Mouse (Mus musculus) layer of hippocampus, postnatal 14 days (tissue): Measurements from ENCODE around the gene Iqub. TPM values are rescaled to one million over a fixed set of nuclear protein-coding genes. Genes with fewer than 3 reads are reported as not detected.

Source experiments
- DNase-seq, 2 experiments: peaks; one replicate each; pipeline ENCODE4 v3.0.0; 2021 to 2022; ENCODE audit warnings: low spot score in 2 of 2, mixed read lengths in 1 of 2
- long read RNA-seq, 2 experiments: library from polyadenylated mRNA; stranded (forward); transcript quantifications; one replicate each; pipeline ENCODE4 v2.0.0; 2021
- total RNA-seq, 2 experiments: library from RNA; stranded (reverse); gene quantifications; 2 replicates each; pipeline ENCODE4 v1.2.3; 2021

Iqub gene
- 1 to 10 TPM in 1 of 2 experiments, under 1 TPM in 1; 0.93 to 1.5 TPM for total RNA-seq
- long read RNA-seq, experiment 1, partial matches to known transcripts, result 0 of 2 reads
- long read RNA-seq, experiment 1, other reads (novel, unspliced or antisense), result 1 of 2 reads
- long read RNA-seq, experiment 2, partial matches to known transcripts, result 1 of 3 reads
- long read RNA-seq, experiment 2, other reads (novel, unspliced or antisense), result 0 of 3 reads

DNA sequence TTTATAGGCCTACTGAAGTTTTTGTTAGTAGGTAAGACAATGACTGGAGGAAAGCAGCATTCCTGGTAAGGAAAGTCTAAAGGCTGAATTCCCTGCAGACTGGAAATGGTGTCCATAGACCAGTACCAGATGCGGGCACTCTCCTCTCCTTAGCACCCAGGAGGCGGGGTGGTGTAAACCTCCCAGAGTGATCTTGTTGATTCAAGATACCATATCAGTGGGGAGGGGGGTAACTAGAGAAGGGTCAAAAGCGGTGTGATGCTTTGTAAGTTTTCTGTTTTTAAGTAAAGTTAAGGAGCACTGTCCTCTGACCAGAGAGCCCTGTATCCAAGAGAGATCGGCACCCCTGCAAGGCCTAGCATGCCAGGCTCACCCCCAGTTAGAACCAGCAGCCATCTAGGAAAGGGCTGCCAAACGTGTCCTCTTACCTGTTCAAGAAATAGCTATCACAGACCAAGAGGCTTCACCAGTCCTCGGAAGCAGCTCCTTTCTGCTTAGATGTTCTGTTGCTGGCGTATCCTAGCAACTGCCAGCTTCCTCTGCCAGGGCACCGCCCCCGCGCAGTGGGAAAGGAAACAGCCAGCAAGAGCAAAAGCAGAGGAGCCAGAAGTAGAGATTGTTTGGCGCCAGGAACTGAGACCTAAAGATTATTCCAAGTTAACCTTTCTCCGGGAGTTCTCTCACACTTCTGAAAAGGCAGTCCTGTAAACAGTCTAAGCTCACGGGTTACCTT, at the start of gene Iqub:
Gene Iqub, minus strand, starts transcription at position 516 of the 733 bp plus-strand sequence.
- peak; percentile 68 to 84 for DNase-seq

- DNase-seq, result peak; percentile 46 to 54
Measured at GRCm38 (mm10) chr6:24564081-24564480, 49.2 kb upstream of the Iqub start.

DNA sequence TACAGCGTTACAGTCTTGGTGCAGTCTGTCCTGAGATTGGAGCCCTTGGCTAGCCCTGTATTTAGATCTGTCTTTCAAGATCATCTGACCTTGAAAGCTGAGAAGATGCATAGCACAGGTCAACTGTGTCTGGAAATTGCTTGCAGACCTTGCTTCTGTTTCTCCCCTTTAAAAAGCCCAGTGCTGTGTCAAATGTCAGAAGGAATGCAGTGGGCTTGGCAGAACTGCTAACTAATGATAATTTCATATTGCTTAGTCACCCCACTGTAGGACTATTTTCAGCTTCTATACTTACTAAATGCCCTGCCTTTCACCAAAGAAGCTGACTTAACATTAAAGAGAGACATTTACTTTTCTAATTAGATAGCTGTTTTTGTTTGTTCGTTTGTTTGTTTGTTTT, 40.6 kb upstream of the Iqub start:
- DNase-seq, result no peak

DNA sequence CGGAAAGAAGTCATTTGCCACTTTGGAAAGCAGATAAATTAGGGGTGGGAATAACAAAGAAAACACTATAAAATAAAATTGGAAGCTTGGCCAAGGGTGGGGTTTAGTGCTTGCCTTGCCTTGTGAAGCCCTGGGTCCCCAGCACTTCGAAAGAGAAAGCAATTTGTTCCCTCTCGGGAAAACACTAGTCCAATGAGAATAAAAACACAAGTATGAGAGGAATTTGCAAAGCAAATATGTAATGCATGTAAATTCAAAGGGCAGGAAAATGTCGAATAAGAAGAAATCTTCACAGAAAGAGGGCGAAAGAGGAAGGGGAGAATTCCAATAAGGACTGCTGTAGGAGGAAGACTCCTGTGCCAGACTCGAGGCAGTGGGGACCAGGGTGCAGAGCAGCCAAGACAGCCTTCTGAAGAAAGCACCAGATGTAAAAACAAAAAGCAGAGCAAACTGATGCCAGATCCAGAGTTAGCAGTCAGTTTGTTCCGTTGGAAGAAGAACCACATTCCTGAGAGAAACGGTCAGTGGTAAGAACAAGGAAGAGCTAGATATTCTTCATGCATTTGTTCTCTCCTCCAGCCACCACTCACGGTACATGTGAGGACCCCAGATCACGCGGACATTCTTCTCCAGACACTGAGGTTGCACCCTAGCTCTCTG, 39.7 kb upstream of the Iqub start:
- no peak for DNase-seq

- DNase-seq, result peak in 1 of 2 experiments; percentile 47
Measured at GRCm38 (mm10) chr6:24552046-24552445, 37.2 kb upstream of the Iqub start.

GRCm38 (mm10) chr6:24549801-24550200, 34.9 kb upstream of the Iqub start:
- no peak for DNase-seq

DNA sequence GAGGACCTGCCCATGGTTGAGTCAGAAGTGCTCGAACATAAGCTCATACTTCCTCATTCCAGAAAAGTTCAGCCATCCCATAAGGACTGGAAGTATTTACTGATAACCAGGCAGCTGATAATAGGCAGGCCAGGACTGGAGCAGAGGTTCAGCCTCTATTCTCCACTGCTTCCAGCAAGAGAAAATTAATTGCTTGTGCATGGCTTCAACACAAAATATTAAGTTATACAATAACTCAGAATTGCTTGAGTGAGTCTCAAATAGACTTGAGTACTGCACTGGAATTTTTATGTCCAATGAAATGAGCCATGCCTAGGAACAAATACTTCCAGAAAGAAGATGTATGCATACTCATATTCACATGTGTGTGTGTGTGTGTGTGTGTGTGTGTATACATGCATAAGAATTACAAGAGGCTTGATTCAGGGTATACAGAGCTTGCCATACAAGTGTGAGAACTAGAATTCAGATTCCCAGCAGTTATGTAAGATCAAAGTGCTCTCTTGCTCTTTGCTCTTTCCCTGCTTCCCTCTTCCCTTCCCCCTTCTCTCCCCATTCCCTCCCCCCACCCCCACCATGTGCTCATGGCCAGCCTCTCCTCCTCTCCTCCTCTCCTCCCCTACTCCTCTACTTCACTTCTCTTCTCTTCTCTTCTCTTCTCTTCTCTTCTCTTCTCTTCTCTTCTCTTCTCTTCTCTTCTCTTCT, 32.0 kb upstream of the Iqub start:
- DNase-seq, result no peak

DNA sequence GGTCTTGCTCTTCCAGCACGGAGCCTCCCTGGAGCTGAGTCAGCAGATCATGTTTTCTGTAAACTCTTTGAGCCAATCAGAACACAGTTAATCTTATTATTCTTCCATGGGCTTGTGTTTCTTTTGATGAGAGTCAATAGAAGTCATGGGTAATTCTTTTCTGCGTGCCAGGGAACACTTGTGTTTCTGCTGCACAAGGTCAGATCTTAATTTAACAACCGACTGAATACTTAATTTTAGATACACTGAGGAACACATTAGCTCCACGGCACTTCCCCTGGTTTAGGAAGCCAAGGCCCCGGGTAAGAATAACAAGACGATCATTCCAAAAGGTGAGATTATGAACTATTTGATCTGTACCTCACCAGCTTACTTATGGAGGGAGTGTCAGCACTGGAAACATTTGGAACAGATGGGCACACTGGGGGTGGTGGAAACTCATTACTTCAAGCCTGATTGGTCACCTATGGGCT, 28.3 kb upstream of the Iqub start:
- DNase-seq, result no peak

DNA sequence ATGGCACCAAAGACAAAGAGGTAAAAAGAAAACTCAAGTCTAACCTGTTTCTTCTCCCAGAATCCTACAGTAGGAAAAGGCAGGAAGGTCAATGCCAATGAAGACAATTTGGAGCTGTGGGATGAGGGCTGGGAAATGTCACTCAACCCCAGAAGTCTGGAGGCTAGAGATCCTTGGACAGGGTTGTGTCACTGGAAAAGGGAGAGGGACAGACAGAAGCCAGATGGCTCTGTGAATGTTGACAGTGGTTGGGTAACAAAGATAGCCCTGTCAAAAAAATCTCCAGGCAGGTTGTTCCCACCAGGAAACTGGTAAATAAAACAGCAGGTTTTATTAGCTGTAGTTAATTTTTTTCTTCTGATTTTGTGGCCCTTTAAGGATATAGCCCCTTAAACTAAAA, 27.5 kb upstream of the Iqub start:
- DNase-seq, result no peak

DNA sequence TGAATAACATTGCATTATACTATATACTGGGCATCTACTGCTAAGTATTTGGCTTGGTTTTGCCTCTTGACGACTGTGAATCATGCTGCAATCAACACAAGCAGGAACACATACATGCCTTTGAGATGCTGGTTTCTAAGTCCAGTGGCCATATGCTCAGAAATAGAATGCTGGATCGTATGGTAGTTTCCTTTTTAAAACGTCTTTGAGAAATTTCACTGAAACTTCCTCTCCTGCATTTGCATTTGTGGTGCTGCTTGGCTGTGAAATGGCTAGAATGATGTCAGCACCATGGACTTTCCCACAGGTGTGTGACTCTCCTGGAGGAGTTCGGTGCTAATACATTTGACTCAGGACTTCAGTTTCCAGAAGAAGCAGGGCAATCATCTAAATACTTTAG, 25.2 kb upstream of the Iqub start:
- no peak for DNase-seq

GRCm38 (mm10) chr6:24538435-24538834, 23.6 kb upstream of the Iqub start:
- DNase-seq, result no peak

DNA sequence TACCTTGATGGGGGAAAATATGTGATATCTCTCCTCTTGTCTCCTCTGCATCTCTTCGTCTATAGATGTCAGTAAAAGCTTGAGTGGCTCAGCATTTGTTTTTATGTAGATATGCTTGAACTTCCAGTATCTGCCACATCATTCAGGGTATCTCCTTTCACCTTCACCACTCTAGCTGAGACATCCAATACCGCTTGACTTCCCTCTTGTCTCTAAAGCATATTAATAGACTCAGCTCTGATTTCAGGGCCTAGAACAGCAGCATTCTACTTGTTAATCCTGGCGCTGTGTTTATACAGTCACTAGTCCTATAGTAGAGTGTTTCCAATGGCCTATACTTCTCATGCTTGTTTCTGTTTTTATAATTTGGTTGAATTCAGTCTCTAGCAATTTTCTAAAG, 17.9 kb upstream of the Iqub start:
- no peak for DNase-seq

- DNase-seq, result no peak
Measured at GRCm38 (mm10) chr6:24530711-24531420, 16.0 kb upstream of the Iqub start.

- DNase-seq, result peak; percentile 32 to 78
Measured at GRCm38 (mm10) chr6:24530166-24530565, 15.3 kb upstream of the Iqub start.

DNA sequence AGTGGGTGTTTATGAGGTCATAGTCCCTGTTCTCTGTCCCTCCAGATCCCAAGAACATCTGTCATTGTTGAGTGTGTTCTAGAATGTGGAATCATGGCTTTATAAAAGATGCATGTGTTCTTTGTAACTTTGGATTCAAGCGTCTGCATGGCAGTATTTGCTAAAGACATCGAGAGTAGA, 13.1 kb upstream of the Iqub start, which contains the start of gene Asb15:
Gene Asb15, plus strand, starts transcription at position 81 of the 180 bp plus-strand sequence.
- DNase-seq, result no peak

GRCm38 (mm10) chr6:24527155-24528063, 12.5 kb upstream of the Iqub start, which contains the start of gene Ndufa5:
Gene Ndufa5 (minus strand): TSS chr6:24528013.
- DNase-seq, result peak; percentile 79 to 93

GRCm38 (mm10) chr6:24525705-24526104, 10.8 kb upstream of the Iqub start:
- DNase-seq, result no peak

- DNase-seq, result peak in 1 of 2 experiments; percentile 62
Measured at GRCm38 (mm10) chr6:24516197-24516596, 1.3 kb upstream of the Iqub start.

- no peak for DNase-seq
Measured at GRCm38 (mm10) chr6:24504141-24504540, 10.7 kb downstream of the Iqub start.

DNA sequence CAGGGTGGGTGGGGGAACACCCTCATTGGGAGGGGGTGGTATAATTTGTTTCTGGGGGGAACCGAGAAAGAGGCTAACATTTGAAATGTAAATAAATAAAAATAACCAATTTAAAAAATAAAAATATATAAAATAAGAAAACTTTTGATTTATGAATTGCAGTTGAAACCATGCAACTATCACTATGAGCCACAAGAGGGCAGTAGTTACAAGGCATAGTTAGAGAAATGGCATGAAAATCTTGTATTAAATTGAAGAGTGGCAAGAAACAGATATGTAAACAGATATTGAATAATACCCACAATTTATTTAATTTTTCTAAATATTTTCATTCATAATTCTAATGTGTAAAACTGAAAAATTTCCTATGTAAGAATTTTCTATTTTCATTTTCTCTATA, 24.5 kb downstream of the Iqub start:
- no peak for DNase-seq
